Mouse (Mus musculus) liver, embryonic 14.5 days (tissue): ENCODE data around the gene Tyw1. TPM values are rescaled to one million over a fixed set of nuclear protein-coding genes. Genes with fewer than 3 reads are reported as not detected.

Experiments used
- ATAC-seq: fragments of 200-750 bp; cut with Nextera tagmentation; 2 replicates; pipeline ENCODE4 v1.8.0; 2017; ENCODE audit warnings: moderate number of reproducible peaks, mild to moderate bottlenecking, moderate library complexity; ENCODE audit not compliant: insufficient read depth
- DNase-seq, 3 experiments: peaks; one replicate each; pipeline ENCODE4 v3.0.0-alpha.2; 2012 to 2013; ENCODE audit warnings: low read depth in 3 of 3, low spot score in 3 of 3
- H3K27ac ChIP-seq: fragments of 300-500 bp; sonication (generic); 2 replicates; pipeline ENCODE4 v1.5.1; 2014; ENCODE audit warnings: moderate library complexity, mild to moderate bottlenecking, control low read depth, inconsistent platforms
- H3K27me3 ChIP-seq: fragments of 300-500 bp; sonication (generic); 2 replicates; pipeline ENCODE4 v1.6.1; 2014; ENCODE audit warnings: mild to moderate bottlenecking, low read length, moderate library complexity; ENCODE audit not compliant: control insufficient read depth, insufficient read depth
- H3K36me3 ChIP-seq: fragments of 300-500 bp; sonication (generic); replicated peaks from 2 replicates; pipeline ENCODE4 v1.6.1; 2014; ENCODE audit warnings: low read depth; ENCODE audit not compliant: control insufficient read depth, insufficient read depth
- H3K4me1 ChIP-seq, 2 experiments: fragments of 200-500 bp in 1 of 2; fragments of 300-500 bp in 1 of 2; sonication (generic) in 1 of 2; replicated peaks; 2 replicates each; pipeline ENCODE4 v1.6.1; 2012 to 2014; ENCODE audit warnings: antibody characterized with exemption in 1 of 2, inconsistent platforms in 1 of 2, low read length in 1 of 2; ENCODE audit not compliant: control insufficient read depth in 2 of 2, insufficient read depth in 2 of 2
- H3K4me2 ChIP-seq: fragments of 300-500 bp; sonication (generic); 2 replicates; pipeline ENCODE4 v1.6.1; 2014; ENCODE audit warnings: low read depth, mild to moderate bottlenecking, control low read depth, moderate library complexity
- H3K4me3 ChIP-seq, 2 experiments: fragments of 200-500 bp in 1 of 2; fragments of 300-500 bp in 1 of 2; sonication (generic) in 1 of 2; 2 replicates each; pipeline ENCODE4 v1.5.1; 2012 to 2014; ENCODE audit warnings: low read depth in 2 of 2, low read length in 2 of 2, mild to moderate bottlenecking in 2 of 2, control low read depth in 1 of 2, inconsistent platforms in 1 of 2, moderate library complexity in 1 of 2; ENCODE audit not compliant: insufficient read depth in 1 of 2
- H3K9ac ChIP-seq: fragments of 300-500 bp; sonication (generic); replicated peaks from 2 replicates; pipeline ENCODE4 v1.6.1; 2014; ENCODE audit warnings: mild to moderate bottlenecking, control low read depth, moderate library complexity
- H3K9me3 ChIP-seq: fragments of 300-500 bp; sonication (generic); 2 replicates; pipeline ENCODE4 v1.6.1; 2016; ENCODE audit warnings: low read length, mixed read lengths; ENCODE audit not compliant: control insufficient read depth
- CTCF ChIP-seq: IDR thresholded peaks from 2 replicates; pipeline ENCODE4 v1.5.1; 2016; ENCODE audit warnings: antibody characterized with exemption, low read depth, control low read depth
- EP300 ChIP-seq: IDR thresholded peaks from 2 replicates; pipeline ENCODE4 v1.6.1; 2016; ENCODE audit warnings: antibody characterized with exemption, low read depth
- WGBS: fragments of 180-500 bp; shearing (Covaris S2); extraction: QIAGEN DNeasy Blood & Tissue Kit; methylation state at CpG from one replicate; pipeline ENCODE4 v1.1.7; 2014; ENCODE audit not compliant: insufficient replicate concordance; 5-methylcytosine and 5-hydroxymethylcytosine counted together
- polyA plus RNA-seq, 2 experiments: library from polyadenylated mRNA; depleted of rRNA in 1 of 2; stranded (reverse) in 1 of 2; unstranded in 1 of 2; fragments of >200 nt; fragmentation: Nextera tagmentation in 1 of 2; extraction: Ambion mirVana in 1 of 2; gene quantifications; 2 replicates each; pipeline versions ENCODE4 v1.2.1 to v1.2.3; 2012 to 2014

Tyw1 gene
- polyA plus RNA-seq, 2 experiments = 6.8 to 12.1 TPM

DNA sequence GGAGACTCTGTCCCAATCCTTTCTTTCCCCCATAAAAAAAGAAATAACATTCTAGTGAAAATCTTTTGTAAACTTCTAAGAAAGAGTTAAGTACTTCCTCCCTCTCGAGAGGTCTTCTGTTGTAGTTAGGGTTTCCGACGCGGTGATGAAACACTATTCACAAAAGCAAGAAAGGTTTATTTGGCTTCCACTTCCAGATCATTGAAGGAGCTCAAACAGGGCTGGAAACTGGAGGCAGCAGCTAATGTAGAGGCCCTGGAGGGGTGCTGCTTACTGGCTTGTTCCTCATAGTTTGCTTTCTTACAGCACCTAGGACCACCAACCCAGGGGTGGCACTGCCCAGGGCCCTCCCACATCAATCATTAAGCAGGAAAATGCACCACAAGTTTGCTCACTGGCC, 27.3 kb upstream of the Tyw1 start:
- Histone ChIP-seq H3K27ac (no peak overlapping the region), H3K27me3 (no peaks in the 10 kb centered on the region), H3K9ac (no peak overlapping the region), H3K4me2 (no peak overlapping the region), H3K9me3 (no peaks in the 10 kb centered on the region), H3K4me1 (peaks cover 9 to 12% of the 10 kb centered on the region in 2 experiments), H3K36me3 (peaks cover 41% of the 10 kb centered on the region), H3K4me3 (no peak overlapping the region)
- no peak for TF ChIP-seq CTCF
- TF ChIP-seq EP300 = no peak
- 77% methylated on average over 4 of the region's 4 CpGs for WGBS
- ATAC-seq (no peak), DNase-seq (no peak)

DNA sequence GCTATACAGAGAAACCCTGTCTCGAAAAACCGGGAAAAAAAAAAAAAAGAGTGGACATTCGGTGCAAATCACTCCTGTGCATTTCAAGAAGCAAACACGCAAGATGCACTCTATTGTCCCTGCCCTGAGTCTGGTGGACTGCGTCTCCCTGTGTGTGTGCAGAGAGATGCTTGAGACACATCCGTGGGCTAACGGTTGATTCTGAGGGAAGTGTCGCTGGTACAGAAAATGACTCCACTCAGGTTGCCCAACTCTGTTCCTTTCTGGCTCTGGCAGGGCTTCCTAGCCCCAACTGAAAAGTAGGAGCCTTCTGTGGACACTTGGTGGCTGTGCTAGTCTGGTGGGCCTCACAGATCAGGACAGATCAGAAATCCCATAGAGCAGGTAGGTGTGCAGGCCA, 19.1 kb upstream of the Tyw1 start:
- DNase-seq (no peak), ATAC-seq (no peak)
- no peak for TF ChIP-seq CTCF
- no peak for TF ChIP-seq EP300
- Histone ChIP-seq H3K9ac (no peak overlapping the region), H3K36me3 (peaks cover 87% of the 10 kb centered on the region), H3K9me3 (no peaks in the 10 kb centered on the region), H3K27me3 (no peaks in the 10 kb centered on the region), H3K4me2 (no peak overlapping the region), H3K27ac (no peak overlapping the region), H3K4me3 (no peak overlapping the region), H3K4me1 (no peaks in the 10 kb centered on the region)
- 81% methylated on average over 8 of the region's 8 CpGs for WGBS

DNA sequence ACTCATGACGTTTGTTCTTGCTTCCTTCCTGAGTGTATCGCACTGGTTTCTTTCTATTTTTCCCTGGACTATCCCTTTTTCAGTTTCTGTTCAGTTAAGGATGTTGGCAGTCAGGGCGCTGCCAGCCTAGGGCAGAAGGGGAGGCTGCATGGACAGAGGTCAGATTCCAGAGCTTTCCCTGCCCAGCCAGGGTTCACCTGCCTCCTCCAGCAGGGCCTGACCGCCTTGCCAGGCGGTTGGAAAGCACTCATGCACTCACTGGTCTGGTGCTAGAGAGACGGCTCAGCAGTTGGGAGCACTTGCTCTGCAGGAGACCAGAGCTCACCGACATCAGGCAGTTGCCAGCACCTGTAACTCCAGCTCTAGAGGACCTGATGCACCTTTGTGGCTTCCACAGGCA, 16.2 kb upstream of the Tyw1 start:
- 87% methylated on average over 7 of the region's 7 CpGs for WGBS

DNA sequence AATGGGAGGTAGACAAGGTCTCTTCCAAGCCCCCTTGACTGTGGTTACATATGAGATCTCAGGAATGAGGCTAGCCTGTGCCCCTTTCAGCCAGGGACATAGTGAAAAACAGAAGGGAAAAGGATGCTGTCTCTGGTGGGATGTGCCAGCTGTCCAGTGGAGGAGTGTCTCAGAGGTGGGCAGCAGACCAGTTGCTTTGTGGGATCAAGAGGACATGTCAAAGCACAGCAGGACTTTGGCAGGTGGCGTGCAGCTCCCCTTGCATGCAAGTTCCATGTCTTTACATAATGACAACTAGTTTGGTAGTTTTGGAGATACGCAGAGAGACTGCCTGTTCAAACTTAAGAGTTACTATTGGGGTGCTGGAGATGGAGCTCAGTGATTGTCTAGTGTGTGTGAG, 15.6 kb upstream of the Tyw1 start:
- DNase-seq = no peak
- Histone ChIP-seq H3K9me3 (no peaks in the 10 kb centered on the region), H3K4me2 (no peak overlapping the region), H3K4me3 (no peak overlapping the region), H3K9ac (no peak overlapping the region), H3K27me3 (no peaks in the 10 kb centered on the region), H3K27ac (no peak overlapping the region), H3K36me3 (peaks cover 86% of the 10 kb centered on the region), H3K4me1 (no peaks in the 10 kb centered on the region)
- 86% methylated on average over 2 of the region's 2 CpGs for WGBS
- no peak for ATAC-seq
- no peak for TF ChIP-seq CTCF
- TF ChIP-seq EP300 = no peak

More for the DNA sequence above, 16.2 kb upstream of the Tyw1 start:
- H3K9me3 ChIP-seq = no peaks in the 10 kb centered on the region
- no peaks in the 10 kb centered on the region for H3K4me1 ChIP-seq
- DNase-seq (no peak), ATAC-seq (no peak)
- H3K27ac ChIP-seq = no peak overlapping the region
- no peaks in the 10 kb centered on the region for H3K27me3 ChIP-seq
- no peak overlapping the region for H3K4me3 ChIP-seq
- H3K36me3 ChIP-seq = peaks cover 86% of the 10 kb centered on the region
- no peak overlapping the region for H3K4me2 ChIP-seq
- TF ChIP-seq CTCF (no peak), EP300 (no peak)
- H3K9ac ChIP-seq = no peak overlapping the region

GRCm38 (mm10) chr5:130241426-130241825, 14.0 kb upstream of the Tyw1 start:
- H3K4me1 ChIP-seq = no peaks in the 10 kb centered on the region
- no peak overlapping the region for H3K27ac ChIP-seq
- no peaks in the 10 kb centered on the region for H3K9me3 ChIP-seq
- no peak overlapping the region for H3K4me3 ChIP-seq
- DNase-seq (no peak), ATAC-seq (no peak)
- WGBS = 84% methylated on average over 12 of the region's 12 CpGs
- no peak overlapping the region for H3K9ac ChIP-seq
- no peak overlapping the region for H3K4me2 ChIP-seq
- TF ChIP-seq CTCF (no peak), EP300 (no peak)
- no peaks in the 10 kb centered on the region for H3K27me3 ChIP-seq
- H3K36me3 ChIP-seq = peaks cover 87% of the 10 kb centered on the region
